Mouse (Mus musculus): ENCODE measurements around the gene Smco3. TPM values are rescaled to one million over a fixed set of nuclear protein-coding genes. Genes with fewer than 3 reads are reported as not detected.
A peak's percentile ranks its signal among the peaks of the same experiment; 100 is the strongest.

Gene Smco3
- polyA plus RNA-seq, 1 experiment from 2014 or later = 2.5 TPM

GRCm38 (mm10) chr6:136852762-136853161 is 17.5 kb upstream of the Smco3 start:
- Histone ChIP-seq H3K27ac (replicated peaks; ENCODE audit: low read depth, low read length) (peak overlapping the region; percentile 30; the same call in 1 of the 2 replicates), H3K9ac (ENCODE audit: low read depth, low read length) (no peak overlapping the region), H3K36me3 (ENCODE audit: control insufficient read depth, insufficient read depth, low read length) (no peaks in the 10 kb centered on the region), H3K27me3 (replicated peaks; ENCODE audit: control insufficient read depth, insufficient read depth, low read length) (no peaks in the 10 kb centered on the region), H3K4me2 (ENCODE audit: low read depth, low read length) (no peak overlapping the region), H3K9me3 (ENCODE audit: control insufficient read depth, low read length) (no peaks in the 10 kb centered on the region), H3K4me1 (ENCODE audit: control insufficient read depth, insufficient read depth, low read length) (peaks cover 11% of the 10 kb centered on the region), H3K4me3 (ENCODE audit: low read depth, low read length) (no peak overlapping the region)
- ATAC-seq (ENCODE audit: low read depth) (0 out of 2 replicates have a peak, but pooled peaks have one; percentile 13), DNase-seq (ENCODE audit: low spot score) (peak; percentile 68)
- 22% methylated on average over 3 of the region's 3 CpGs for WGBS

- H3K9me3 ChIP-seq (ENCODE audit: control insufficient read depth, low read length) = no peaks in the 10 kb centered on the region
- no peak overlapping the region for H3K4me3 ChIP-seq (ENCODE audit: low read depth, low read length)
- DNase-seq (ENCODE audit: low spot score) (no peak), ATAC-seq (ENCODE audit: low read depth) (no peak)
- no peak overlapping the region for H3K4me2 ChIP-seq (ENCODE audit: low read depth, low read length)
- peak overlapping the region; percentile 30; the same call in 1 of the 2 replicates for H3K27ac ChIP-seq (replicated peaks; ENCODE audit: low read depth, low read length)
- no peak overlapping the region for H3K9ac ChIP-seq (ENCODE audit: low read depth, low read length)
- H3K4me1 ChIP-seq (ENCODE audit: control insufficient read depth, insufficient read depth, low read length) = peaks cover 9% of the 10 kb centered on the region
- 75% methylated on average over 4 of the region's 4 CpGs for WGBS
- H3K36me3 ChIP-seq (ENCODE audit: control insufficient read depth, insufficient read depth, low read length) = no peaks in the 10 kb centered on the region
- no peaks in the 10 kb centered on the region for H3K27me3 ChIP-seq (replicated peaks; ENCODE audit: control insufficient read depth, insufficient read depth, low read length)
Observed at GRCm38 (mm10) chr6:136852348-136852747, 17.1 kb upstream of the Smco3 start.

GRCm38 (mm10) chr6:136850267-136850666 is 15.0 kb upstream of the Smco3 start:
- Histone ChIP-seq H3K4me3 (ENCODE audit: low read depth, low read length) (no peak overlapping the region), H3K36me3 (ENCODE audit: control insufficient read depth, insufficient read depth, low read length) (no peaks in the 10 kb centered on the region), H3K27ac (replicated peaks; ENCODE audit: low read depth, low read length) (no peak overlapping the region), H3K27me3 (replicated peaks; ENCODE audit: control insufficient read depth, insufficient read depth, low read length) (no peaks in the 10 kb centered on the region), H3K9me3 (ENCODE audit: control insufficient read depth, low read length) (no peaks in the 10 kb centered on the region), H3K4me1 (ENCODE audit: control insufficient read depth, insufficient read depth, low read length) (peaks cover 4% of the 10 kb centered on the region), H3K4me2 (ENCODE audit: low read depth, low read length) (no peak overlapping the region), H3K9ac (ENCODE audit: low read depth, low read length) (no peak overlapping the region)
- WGBS = 69% methylated on average over 6 of the region's 6 CpGs
- no peak for DNase-seq (ENCODE audit: low spot score)
- ATAC-seq (ENCODE audit: low read depth) = no peak

GRCm38 (mm10) chr6:136848971-136849370 is 13.7 kb upstream of the Smco3 start:
- no peak for ATAC-seq (ENCODE audit: low read depth)

GRCm38 (mm10) chr6:136848399-136848798 is 13.1 kb upstream of the Smco3 start:
- Histone ChIP-seq H3K4me3 (ENCODE audit: low read depth, low read length) (no peak overlapping the region), H3K27me3 (replicated peaks; ENCODE audit: control insufficient read depth, insufficient read depth, low read length) (no peaks in the 10 kb centered on the region), H3K9me3 (ENCODE audit: control insufficient read depth, low read length) (no peaks in the 10 kb centered on the region), H3K4me2 (ENCODE audit: low read depth, low read length) (no peak overlapping the region), H3K4me1 (ENCODE audit: control insufficient read depth, insufficient read depth, low read length) (peaks cover 4% of the 10 kb centered on the region), H3K36me3 (ENCODE audit: control insufficient read depth, insufficient read depth, low read length) (no peaks in the 10 kb centered on the region), H3K27ac (replicated peaks; ENCODE audit: low read depth, low read length) (no peak overlapping the region), H3K9ac (ENCODE audit: low read depth, low read length) (no peak overlapping the region)
- DNase-seq (ENCODE audit: low spot score) (no peak), ATAC-seq (ENCODE audit: low read depth) (no peak)
- WGBS = 85% methylated on average over 8 of the region's 8 CpGs

More at GRCm38 (mm10) chr6:136848971-136849370, 13.7 kb upstream of the Smco3 start:
- Histone ChIP-seq H3K9me3 (ENCODE audit: control insufficient read depth, low read length) (no peaks in the 10 kb centered on the region), H3K4me1 (ENCODE audit: control insufficient read depth, insufficient read depth, low read length) (peaks cover 4% of the 10 kb centered on the region), H3K9ac (ENCODE audit: low read depth, low read length) (no peak overlapping the region), H3K27me3 (replicated peaks; ENCODE audit: control insufficient read depth, insufficient read depth, low read length) (no peaks in the 10 kb centered on the region), H3K4me2 (ENCODE audit: low read depth, low read length) (no peak overlapping the region), H3K4me3 (ENCODE audit: low read depth, low read length) (no peak overlapping the region), H3K27ac (replicated peaks; ENCODE audit: low read depth, low read length) (no peak overlapping the region), H3K36me3 (ENCODE audit: control insufficient read depth, insufficient read depth, low read length) (no peaks in the 10 kb centered on the region)
- 90% methylated on average over 5 of the region's 5 CpGs for WGBS
- DNase-seq (ENCODE audit: low spot score) = no peak

- 60% methylated on average over 1 of the region's 2 CpGs for WGBS
- Histone ChIP-seq H3K27me3 (replicated peaks; ENCODE audit: control insufficient read depth, insufficient read depth, low read length) (no peaks in the 10 kb centered on the region), H3K27ac (replicated peaks; ENCODE audit: low read depth, low read length) (no peak overlapping the region), H3K4me2 (ENCODE audit: low read depth, low read length) (no peak overlapping the region), H3K9ac (ENCODE audit: low read depth, low read length) (no peak overlapping the region), H3K4me3 (ENCODE audit: low read depth, low read length) (no peak overlapping the region), H3K9me3 (ENCODE audit: control insufficient read depth, low read length) (no peaks in the 10 kb centered on the region), H3K36me3 (ENCODE audit: control insufficient read depth, insufficient read depth, low read length) (no peaks in the 10 kb centered on the region), H3K4me1 (ENCODE audit: control insufficient read depth, insufficient read depth, low read length) (peaks cover 2% of the 10 kb centered on the region)
- DNase-seq (ENCODE audit: low spot score) (no peak), ATAC-seq (ENCODE audit: low read depth) (no peak)
Observed at GRCm38 (mm10) chr6:136847790-136848189, 12.5 kb upstream of the Smco3 start.

- H3K27ac ChIP-seq (replicated peaks; ENCODE audit: low read depth, low read length) = no peak overlapping the region
- H3K27me3 ChIP-seq (replicated peaks; ENCODE audit: control insufficient read depth, insufficient read depth, low read length) = no peaks in the 10 kb centered on the region
- no peak for ATAC-seq (ENCODE audit: low read depth)
- no peaks in the 10 kb centered on the region for H3K36me3 ChIP-seq (ENCODE audit: control insufficient read depth, insufficient read depth, low read length)
- DNase-seq (ENCODE audit: low spot score) = no peak
- no peaks in the 10 kb centered on the region; the same call in 1 of the 2 replicates for H3K4me1 ChIP-seq (ENCODE audit: control insufficient read depth, insufficient read depth, low read length)
- H3K4me3 ChIP-seq (ENCODE audit: low read depth, low read length) = no peak overlapping the region
- no peak overlapping the region for H3K4me2 ChIP-seq (ENCODE audit: low read depth, low read length)
- H3K9me3 ChIP-seq (ENCODE audit: control insufficient read depth, low read length) = no peaks in the 10 kb centered on the region
- 88% methylated on average over 3 of the region's 3 CpGs for WGBS
- no peak overlapping the region for H3K9ac ChIP-seq (ENCODE audit: low read depth, low read length)
Observed at GRCm38 (mm10) chr6:136847267-136847666, 12.0 kb upstream of the Smco3 start.

GRCm38 (mm10) chr6:136845706-136846480 is 10.6 kb upstream of the Smco3 start:
- H3K4me1 ChIP-seq (ENCODE audit: control insufficient read depth, insufficient read depth, low read length) = no peaks in the 10 kb centered on the region; the same call in 1 of the 2 replicates
- no peak overlapping the region for H3K4me2 ChIP-seq (ENCODE audit: low read depth, low read length)
- no peak overlapping the region for H3K27ac ChIP-seq (replicated peaks; ENCODE audit: low read depth, low read length)
- H3K9ac ChIP-seq (ENCODE audit: low read depth, low read length) = no peak overlapping the region
- no peak overlapping the region for H3K4me3 ChIP-seq (ENCODE audit: low read depth, low read length)
- no peaks in the 10 kb centered on the region for H3K27me3 ChIP-seq (replicated peaks; ENCODE audit: control insufficient read depth, insufficient read depth, low read length)
- ATAC-seq (ENCODE audit: low read depth) (no peak), DNase-seq (ENCODE audit: low spot score) (no peak)
- no peaks in the 10 kb centered on the region for H3K9me3 ChIP-seq (ENCODE audit: control insufficient read depth, low read length)
- WGBS = 64% methylated on average over 5 of the region's 5 CpGs
- H3K36me3 ChIP-seq (ENCODE audit: control insufficient read depth, insufficient read depth, low read length) = no peaks in the 10 kb centered on the region

GRCm38 (mm10) chr6:136844903-136845302 is 9.7 kb upstream of the Smco3 start:
- ATAC-seq (ENCODE audit: low read depth) (no peak), DNase-seq (ENCODE audit: low spot score) (no peak)
- H3K9me3 ChIP-seq (ENCODE audit: control insufficient read depth, low read length) = no peaks in the 10 kb centered on the region
- no peaks in the 10 kb centered on the region for H3K36me3 ChIP-seq (ENCODE audit: control insufficient read depth, insufficient read depth, low read length)
- H3K9ac ChIP-seq (ENCODE audit: low read depth, low read length) = no peak overlapping the region
- H3K4me1 ChIP-seq (ENCODE audit: control insufficient read depth, insufficient read depth, low read length) = no peaks in the 10 kb centered on the region; the same call in 1 of the 2 replicates
- H3K27ac ChIP-seq (replicated peaks; ENCODE audit: low read depth, low read length) = no peak overlapping the region
- WGBS = 44% methylated on average over 2 of the region's 2 CpGs
- H3K27me3 ChIP-seq (replicated peaks; ENCODE audit: control insufficient read depth, insufficient read depth, low read length) = no peaks in the 10 kb centered on the region
- H3K4me3 ChIP-seq (ENCODE audit: low read depth, low read length) = no peak overlapping the region
- no peak overlapping the region for H3K4me2 ChIP-seq (ENCODE audit: low read depth, low read length)
